Mouse (Mus musculus) embryo, embryonic 11 days (tissue): ENCODE measurements at regions not wholly inside any gene's neighbourhood (a gene's known extent, or its start where the extent isn't known, plus 50 kb on each side); places are given as distances from the start of the nearest gene placed in this dataset.

ENCODE experiments used
- DNase-seq: peaks from one replicate; pipeline ENCODE4 v3.0.0-alpha.2; 2015

DNA sequence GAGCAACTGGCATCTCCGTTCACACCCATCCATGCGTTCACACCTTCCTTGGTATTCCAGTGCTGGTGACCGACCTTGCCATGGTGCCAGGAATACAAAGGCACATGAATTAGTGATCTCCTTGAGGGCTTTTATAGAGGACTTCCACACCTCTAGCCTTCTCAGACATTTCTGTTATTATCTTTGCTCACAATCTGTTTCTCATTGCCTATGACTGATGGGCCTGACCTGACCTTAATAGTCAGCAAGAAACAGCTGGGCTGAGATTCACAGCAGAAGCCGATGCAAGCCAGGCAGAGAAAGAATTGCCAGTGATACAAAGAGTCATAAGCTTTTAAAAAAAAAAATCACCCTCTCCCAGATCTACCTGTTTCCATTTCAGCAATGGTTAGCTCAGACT, 197.7 kb upstream of the Gmds start:
- peak; percentile 61 for DNase-seq

DNA sequence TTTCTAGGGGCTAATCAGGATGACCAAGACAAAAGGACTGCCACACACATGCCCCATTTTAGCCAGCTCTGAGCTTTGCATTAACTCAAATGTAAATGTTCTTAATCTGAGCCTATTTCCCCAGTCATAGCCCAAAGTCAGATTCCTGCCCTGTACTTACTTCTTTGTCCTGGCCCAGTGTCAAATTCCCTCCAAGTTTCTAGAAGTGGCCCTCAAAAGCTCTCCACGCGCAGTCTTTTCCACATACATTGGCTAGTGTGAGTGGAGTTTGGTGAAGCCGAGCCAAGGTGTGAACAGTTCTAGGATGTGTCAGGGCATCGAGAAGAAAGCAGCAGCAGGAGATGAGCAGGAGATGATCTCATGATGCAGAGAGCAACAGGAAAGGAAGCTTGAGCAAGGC, 197.1 kb upstream of the Gmds start:
- DNase-seq: no peak

DNA sequence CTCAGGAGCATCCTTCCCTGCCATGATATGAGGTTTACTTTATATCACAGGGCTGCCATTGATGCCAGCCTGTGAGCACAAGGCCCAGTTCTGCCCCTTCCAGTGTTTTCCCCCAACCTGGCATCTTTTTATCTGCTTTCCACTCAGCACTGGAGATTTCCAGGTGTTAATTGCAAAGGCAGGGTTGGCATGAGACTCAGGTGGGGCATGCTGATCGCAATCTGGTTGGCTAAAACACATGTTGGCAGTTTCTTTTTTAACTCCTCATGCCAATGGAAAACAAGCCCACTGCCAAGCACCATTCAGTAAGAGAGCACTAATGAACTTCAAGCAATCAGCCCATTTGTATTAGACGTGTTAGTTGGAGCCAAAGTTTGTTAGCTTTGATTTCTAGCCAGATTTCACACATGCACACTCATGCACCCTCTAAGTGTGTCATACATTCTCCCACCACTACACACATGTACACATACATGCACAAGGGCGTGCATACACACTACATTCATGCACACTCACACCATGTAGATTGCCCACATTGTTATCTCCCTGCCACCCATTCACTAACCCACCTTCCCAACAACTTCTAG, 192.5 kb upstream of the Gmds start:
- DNase-seq: no peak

DNA sequence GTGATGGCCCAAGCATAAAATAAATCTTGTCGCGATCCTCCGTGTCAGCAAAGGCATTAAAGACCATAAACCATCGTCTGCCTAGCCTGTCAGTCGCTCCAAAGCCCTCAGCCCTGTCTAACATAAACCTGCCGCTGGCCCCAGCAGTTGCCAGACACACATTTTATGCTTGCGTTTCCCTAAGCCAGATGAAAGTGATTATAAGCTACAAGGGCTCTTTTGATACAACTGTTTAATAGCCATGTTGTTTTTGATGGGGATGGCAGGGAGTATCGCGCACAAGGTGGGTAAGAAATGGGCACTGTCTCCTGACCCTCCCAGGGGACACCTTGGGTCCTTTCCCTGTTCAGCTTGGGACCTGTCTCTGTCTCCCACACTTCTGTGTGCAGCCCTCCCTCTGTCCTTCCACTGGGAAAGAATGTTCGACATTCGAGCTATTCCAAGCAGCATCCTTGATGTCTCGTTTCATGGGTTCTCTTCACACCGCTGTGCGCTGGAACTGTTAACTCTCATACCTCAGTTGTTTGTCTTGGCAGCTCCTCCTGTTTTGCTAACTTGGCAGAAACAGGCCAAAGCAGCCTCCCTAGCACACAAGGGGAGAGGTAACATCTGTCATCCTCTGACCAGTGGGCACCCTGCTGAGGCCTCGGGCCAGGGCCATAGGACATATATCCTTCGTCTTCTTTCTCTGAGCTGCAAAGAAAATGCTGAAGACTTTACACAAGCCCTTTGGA, 180.2 kb upstream of the Gmds start:
- peak; percentile 67 for DNase-seq

DNA sequence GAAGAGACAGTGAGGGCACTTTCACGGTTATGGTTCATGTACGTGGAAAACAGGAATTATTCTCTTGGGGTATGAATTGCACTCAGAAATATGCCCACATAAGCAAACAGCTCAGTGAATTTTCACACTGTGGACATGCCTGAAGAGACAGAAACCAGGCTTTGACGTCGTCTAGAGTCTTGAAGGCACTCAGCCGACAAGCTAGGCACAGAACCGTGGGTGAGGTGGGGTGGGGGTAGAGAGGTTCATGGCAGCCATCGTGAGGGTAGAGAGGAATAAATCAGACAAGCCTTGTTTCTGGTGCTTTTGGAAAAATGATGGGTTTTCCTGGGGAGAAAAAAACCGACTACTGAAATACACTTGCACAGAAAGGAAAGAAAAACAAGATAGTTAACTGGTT, 179.0 kb upstream of the Gmds start:
- no peak for DNase-seq

DNA sequence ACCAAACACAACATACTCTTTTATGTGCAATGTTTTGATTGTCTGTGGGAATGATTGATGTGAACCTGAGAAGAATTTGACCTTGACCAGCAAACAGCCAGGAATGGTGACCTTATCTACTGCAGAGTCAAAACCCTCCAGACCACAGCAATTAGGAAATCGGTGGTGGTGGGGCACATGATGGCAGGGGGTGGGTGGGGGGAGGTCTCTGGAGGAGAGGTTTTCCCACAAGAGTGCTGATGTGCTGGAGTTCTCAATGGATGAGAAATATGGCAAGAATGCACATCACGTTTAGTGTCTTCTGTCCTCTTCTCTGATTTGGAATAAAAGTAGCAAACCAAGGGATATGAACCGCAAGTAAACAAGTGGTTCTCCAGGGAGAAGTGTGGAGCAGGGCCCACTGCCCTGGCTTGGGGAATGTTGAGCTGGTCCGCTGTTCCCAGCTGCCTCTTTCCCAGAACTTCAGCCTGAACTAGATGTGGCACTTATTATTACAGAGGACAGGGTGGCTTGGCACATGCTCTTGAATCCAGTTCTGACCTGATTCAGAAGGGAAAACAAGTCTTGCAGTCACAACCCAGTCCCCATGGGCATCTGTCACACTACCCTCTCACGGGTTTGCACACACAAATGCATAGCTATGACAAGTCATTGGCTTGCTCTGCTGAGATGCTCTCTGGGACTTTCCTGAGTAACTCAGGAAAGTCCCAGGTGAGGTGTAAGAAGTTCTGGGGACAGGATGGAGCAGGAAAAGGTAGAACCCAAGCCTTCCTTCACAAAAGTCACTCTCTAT, 170.9 kb upstream of the Gmds start:
- DNase-seq: no peak

GRCm38 (mm10) chr13:32508447-32508846, 169.9 kb upstream of the Gmds start:
- no peak for DNase-seq

- DNase-seq: no peak
Measured at GRCm38 (mm10) chr13:32507825-32508224, 169.3 kb upstream of the Gmds start.

GRCm38 (mm10) chr13:32498205-32498790, 159.8 kb upstream of the Gmds start:
- DNase-seq: no peak

GRCm38 (mm10) chr13:32496263-32496662, 157.7 kb upstream of the Gmds start:
- no peak for DNase-seq

GRCm38 (mm10) chr13:32495063-32495462, 156.5 kb upstream of the Gmds start:
- no peak for DNase-seq

DNA sequence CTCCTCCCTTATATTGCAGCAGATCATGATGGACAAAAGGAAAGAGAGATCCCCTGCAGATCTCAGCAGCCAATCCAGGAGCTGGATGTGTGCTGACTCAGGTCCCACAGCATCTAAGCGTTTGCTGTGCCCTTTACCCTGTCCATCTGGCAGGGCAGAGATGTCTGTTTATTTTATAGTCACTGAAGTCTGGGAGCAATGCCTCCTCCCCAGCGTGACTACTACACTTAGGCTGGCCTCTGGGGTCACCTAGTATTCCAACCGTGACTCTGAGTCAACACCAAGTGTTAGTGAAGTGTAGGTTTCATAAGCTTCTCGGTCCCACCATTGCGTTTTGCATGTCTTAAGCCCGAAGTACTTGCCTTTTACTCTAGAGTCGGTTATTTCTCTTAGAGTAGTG, 155.3 kb upstream of the Gmds start:
- peak; percentile 39 for DNase-seq

DNA sequence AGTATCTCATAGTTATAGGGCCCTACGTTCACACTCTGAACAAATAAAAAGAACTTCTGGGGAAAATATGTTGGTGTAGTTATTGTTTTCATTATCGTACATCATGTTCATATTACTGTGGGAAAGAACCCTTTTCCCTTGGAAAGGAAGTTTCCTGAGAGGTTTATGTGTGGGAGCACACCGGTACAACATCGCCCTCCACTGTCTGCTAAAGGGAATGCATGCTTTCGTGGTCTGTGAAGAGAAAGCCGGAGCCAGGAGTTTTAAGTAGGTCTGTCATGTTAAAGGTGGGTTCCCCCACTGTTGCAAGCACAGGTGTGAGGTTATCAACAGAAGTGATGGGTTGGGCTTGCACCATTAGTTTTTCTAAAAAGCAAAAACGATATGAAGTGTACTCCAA, 154.8 kb upstream of the Gmds start:
- DNase-seq: peak; percentile 79

GRCm38 (mm10) chr13:32492566-32492965, 154.0 kb upstream of the Gmds start:
- DNase-seq: no peak

- peak; percentile 39 for DNase-seq
Measured at GRCm38 (mm10) chr13:32481444-32482058, 143.0 kb upstream of the Gmds start.

GRCm38 (mm10) chr13:32480029-32480428, 141.5 kb upstream of the Gmds start:
- DNase-seq: peak; percentile 60

GRCm38 (mm10) chr13:32479118-32479818, 140.7 kb upstream of the Gmds start:
- DNase-seq: no peak

GRCm38 (mm10) chr13:32465787-32466186, 127.2 kb upstream of the Gmds start:
- DNase-seq: peak; percentile 42

DNA sequence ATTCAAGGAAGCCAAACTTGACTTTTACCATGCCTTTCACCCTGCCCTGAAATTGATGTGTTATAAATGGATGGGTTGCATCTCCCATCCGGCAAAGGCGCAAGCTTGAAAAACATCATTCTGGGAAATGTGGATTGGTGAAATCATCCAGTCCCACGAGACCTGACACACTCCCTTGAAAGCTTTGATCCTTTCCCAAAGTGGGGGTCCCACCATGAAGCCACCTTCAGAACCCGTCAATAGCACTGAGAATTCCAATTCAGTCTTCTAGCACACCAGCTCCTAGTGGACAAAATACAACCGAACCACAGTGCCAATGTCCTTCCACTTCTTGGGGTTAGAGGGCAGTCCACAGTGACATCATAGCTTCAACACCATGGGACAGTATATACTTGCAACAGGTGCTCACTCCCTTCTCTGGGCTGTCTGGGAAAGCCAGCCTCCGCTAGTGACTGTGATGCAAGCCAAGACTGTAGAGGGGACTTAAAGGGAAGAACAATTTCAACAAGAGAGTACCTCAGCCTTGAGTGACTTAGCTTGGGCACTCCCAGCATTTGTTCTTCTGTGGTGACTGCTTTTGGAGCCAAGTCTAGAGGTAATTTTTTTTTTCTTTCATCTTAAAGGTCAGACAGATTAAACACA, 126.6 kb upstream of the Gmds start:
- no peak for DNase-seq

GRCm38 (mm10) chr13:32454419-32455146, 116.0 kb upstream of the Gmds start:
- DNase-seq: no peak

GRCm38 (mm10) chr13:32449710-32450417, 111.3 kb upstream of the Gmds start:
- peak; percentile 63 for DNase-seq
